Mouse (Mus musculus) NIH3T3 (cell line): ENCODE measurements around the gene Ifna16.
A peak's percentile ranks its signal among the peaks of the same experiment; 100 is the strongest.

Experiments used
- DNase-seq: peaks from one replicate; pipeline ENCODE4 v3.0.0-alpha.2; 2012; ENCODE audit warnings: low read depth

Gene Ifna16

DNA sequence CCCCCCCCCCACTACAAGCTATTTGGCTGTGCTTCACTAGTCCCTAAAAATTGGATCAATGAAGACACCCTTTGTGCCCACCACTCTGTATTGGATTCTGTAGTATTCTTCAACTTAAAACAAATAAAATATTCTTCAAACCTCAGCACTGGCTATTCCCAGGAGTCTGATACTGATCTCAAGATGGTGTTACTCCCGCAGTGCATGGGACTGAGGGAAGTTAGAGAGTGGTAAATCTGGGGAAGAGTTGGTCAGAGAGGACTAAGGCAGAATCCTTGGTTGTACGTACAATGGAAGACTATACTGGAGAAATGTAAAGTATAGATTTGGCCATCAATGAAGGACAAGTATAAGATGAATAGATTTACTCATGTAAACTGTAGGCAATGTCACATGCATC lies 34.2 kb downstream of the Ifna16 start:
- DNase-seq, result no peak

DNA sequence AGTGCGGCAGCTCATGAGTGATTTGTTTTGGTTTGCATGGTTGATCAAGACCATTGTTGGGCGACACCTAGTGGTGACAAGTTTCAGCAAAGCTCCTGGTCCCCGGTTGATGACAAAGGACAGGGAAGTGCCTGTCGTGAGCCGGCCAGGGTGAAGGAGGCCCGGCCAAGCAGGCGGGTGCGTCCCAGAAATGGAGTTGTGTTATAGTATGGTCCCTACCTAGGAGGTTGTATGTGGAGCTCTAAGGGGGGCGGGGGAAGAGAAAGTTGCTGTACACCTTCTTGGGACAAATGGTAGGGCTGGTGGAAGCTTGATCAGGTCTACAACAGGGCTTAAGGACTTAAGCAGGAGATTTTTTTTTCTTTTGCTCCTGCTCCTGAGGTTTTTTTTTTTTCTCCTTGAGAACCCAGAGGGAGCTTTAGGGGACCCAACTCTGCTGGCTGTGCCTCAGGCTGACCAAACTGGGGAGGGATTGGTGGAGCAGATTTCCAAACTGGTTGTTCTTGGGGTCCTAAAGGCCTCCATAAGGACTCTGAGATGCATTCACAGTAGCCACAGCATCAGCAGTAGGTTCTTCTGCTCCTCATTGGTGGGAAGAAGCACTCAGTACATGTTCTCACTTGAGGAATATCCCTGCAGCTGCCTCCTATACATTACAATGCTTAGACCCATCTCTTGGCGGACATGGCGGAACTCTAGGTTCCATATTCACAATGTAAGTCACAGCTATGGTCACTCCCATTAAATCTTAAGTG lies 35.5 kb downstream of the Ifna16 start:
- peak; percentile 100 for DNase-seq

DNA sequence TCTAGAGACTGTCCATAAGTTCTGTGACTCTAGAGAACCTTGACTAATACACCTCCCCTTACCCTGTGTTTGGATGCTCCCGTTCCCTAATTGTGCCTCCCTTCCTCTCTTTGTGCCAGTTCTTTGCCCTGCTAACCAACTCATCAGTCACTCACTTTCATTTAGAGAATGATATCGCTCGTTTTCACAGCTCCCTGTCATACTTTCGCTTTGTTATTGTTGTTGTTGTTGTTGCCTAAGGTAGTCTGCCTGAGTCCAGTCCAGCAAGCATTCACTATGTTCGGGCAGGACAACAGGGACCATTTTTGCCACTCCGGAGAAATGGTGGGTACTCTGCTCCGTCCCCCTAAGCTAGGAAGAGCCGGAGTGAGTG lies 36.0 kb downstream of the Ifna16 start:
- no peak for DNase-seq

DNA sequence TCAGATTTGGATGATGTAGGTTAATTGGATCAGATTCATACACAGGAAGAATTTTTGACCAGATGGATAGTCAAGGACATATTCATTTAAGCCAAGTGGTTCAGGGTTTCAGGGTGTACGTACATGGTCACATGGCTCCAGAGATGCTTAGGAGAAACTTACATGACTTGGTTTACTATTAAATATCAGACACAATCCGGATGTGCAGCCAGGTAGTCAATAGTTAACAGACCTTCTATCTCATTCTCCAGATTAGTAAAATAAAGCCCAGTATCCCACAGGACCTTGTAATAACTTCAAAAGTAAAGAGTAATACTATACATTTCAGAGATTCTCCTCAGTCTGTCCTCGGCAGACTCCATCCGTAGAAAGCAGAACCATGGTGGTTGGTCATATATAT lies 42.4 kb downstream of the Ifna16 start, which contains the start of gene C87499:
Gene C87499 (minus strand): TSS at position 101 of the 400 bp plus-strand sequence.
- no peak for DNase-seq
